Mouse (Mus musculus): Measurements from ENCODE around the gene 1110008P14Rik. TPM values are rescaled to one million over a fixed set of nuclear protein-coding genes. Genes with fewer than 3 reads are reported as not detected.

Gene 1110008P14Rik
- polyA plus RNA-seq, 1 experiment from 2014 or later: 39.7 TPM

GRCm38 (mm10) chr2:32395946-32396621 is 14.3 kb upstream of the 1110008P14Rik start:
- ATAC-seq (replicated peaks; ENCODE audit: low FRiP score) (peak; percentile 91), DNase-seq (ENCODE audit: low spot score) (peak; percentile 85)
- peak overlapping the region; percentile 95 for H3K4me3 ChIP-seq (ENCODE audit: low read depth, low read length)
- H3K27ac ChIP-seq (ENCODE audit: low read depth, low read length): peak overlapping the region; percentile 89
- H3K36me3 ChIP-seq (ENCODE audit: control insufficient read depth, insufficient read depth, low read length): no peaks in the 10 kb centered on the region; the same call in 1 of the 2 replicates
- H3K9ac ChIP-seq (ENCODE audit: low read depth, low read length): peak overlapping the region; percentile 87
- H3K4me2 ChIP-seq: peak overlapping the region; percentile 77
- H3K4me1 ChIP-seq (replicated peaks; ENCODE audit: control insufficient read depth, insufficient read depth, low read length): peaks cover 18% of the 10 kb centered on the region
- under 1% methylated on average over 59 of the region's 59 CpGs for WGBS
- no peaks in the 10 kb centered on the region for H3K9me3 ChIP-seq (ENCODE audit: control insufficient read depth, low read length)
- H3K27me3 ChIP-seq (replicated peaks; ENCODE audit: control insufficient read depth, insufficient read depth, low read length): no peaks in the 10 kb centered on the region

- DNase-seq (ENCODE audit: low spot score): peak; percentile 89
- peak; percentile 87 for ATAC-seq (replicated peaks; ENCODE audit: low FRiP score)
- no peaks in the 10 kb centered on the region for H3K27me3 ChIP-seq (replicated peaks; ENCODE audit: control insufficient read depth, insufficient read depth, low read length)
- H3K4me1 ChIP-seq (replicated peaks; ENCODE audit: control insufficient read depth, insufficient read depth, low read length): peaks cover 18% of the 10 kb centered on the region
- peak within 1 kb of the TSS; percentile 87 for H3K9ac ChIP-seq (ENCODE audit: low read depth, low read length)
- H3K4me3 ChIP-seq (ENCODE audit: low read depth, low read length): peak within 1 kb of the TSS; percentile 95
- peak within 1 kb of the TSS; percentile 77 for H3K4me2 ChIP-seq
- H3K9me3 ChIP-seq (ENCODE audit: control insufficient read depth, low read length): no peaks in the 10 kb centered on the region
- H3K27ac ChIP-seq (ENCODE audit: low read depth, low read length): peak within 1 kb of the TSS; percentile 89
- under 1% methylated on average over 31 of the region's 31 CpGs for WGBS
- no peaks in the 10 kb centered on the region; the same call in 1 of the 2 replicates for H3K36me3 ChIP-seq (ENCODE audit: control insufficient read depth, insufficient read depth, low read length)
Measured at GRCm38 (mm10) chr2:32395484-32395945, 13.8 kb upstream of the 1110008P14Rik start, which contains the start of gene Ptges2. TSS of gene Ptges2 (plus strand) at chr2:32395896.

- no peaks in the 10 kb centered on the region for H3K9me3 ChIP-seq (ENCODE audit: control insufficient read depth, low read length)
- ATAC-seq (replicated peaks; ENCODE audit: low FRiP score): peak; percentile 43
- H3K4me3 ChIP-seq (ENCODE audit: low read depth, low read length): peak overlapping the region; percentile 95
- H3K36me3 ChIP-seq (ENCODE audit: control insufficient read depth, insufficient read depth, low read length): no peaks in the 10 kb centered on the region; the same call in 1 of the 2 replicates
- H3K4me1 ChIP-seq (replicated peaks; ENCODE audit: control insufficient read depth, insufficient read depth, low read length): peaks cover 16% of the 10 kb centered on the region
- H3K27me3 ChIP-seq (replicated peaks; ENCODE audit: control insufficient read depth, insufficient read depth, low read length): no peaks in the 10 kb centered on the region
- 4% methylated on average over 8 of the region's 8 CpGs for WGBS
- peak overlapping the region; percentile 89 for H3K27ac ChIP-seq (ENCODE audit: low read depth, low read length)
- H3K4me2 ChIP-seq: peak overlapping the region; percentile 77
- H3K9ac ChIP-seq (ENCODE audit: low read depth, low read length): peak overlapping the region; percentile 87
- DNase-seq (ENCODE audit: low spot score): no peak
Measured at GRCm38 (mm10) chr2:32394973-32395372, 13.2 kb upstream of the 1110008P14Rik start.

- Histone ChIP-seq H3K9ac (ENCODE audit: low read depth, low read length) (no peak overlapping the region), H3K4me2 (no peak overlapping the region), H3K27ac (ENCODE audit: low read depth, low read length) (no peak overlapping the region), H3K9me3 (ENCODE audit: control insufficient read depth, low read length) (no peaks in the 10 kb centered on the region), H3K27me3 (replicated peaks; ENCODE audit: control insufficient read depth, insufficient read depth, low read length) (no peaks in the 10 kb centered on the region), H3K4me3 (ENCODE audit: low read depth, low read length) (no peak overlapping the region), H3K36me3 (ENCODE audit: control insufficient read depth, insufficient read depth, low read length) (no peaks in the 10 kb centered on the region), H3K4me1 (replicated peaks; ENCODE audit: control insufficient read depth, insufficient read depth, low read length) (peaks cover 10% of the 10 kb centered on the region)
- ATAC-seq (replicated peaks; ENCODE audit: low FRiP score) (no peak), DNase-seq (ENCODE audit: low spot score) (no peak)
- 81% methylated on average over 5 of the region's 5 CpGs for WGBS
Measured at GRCm38 (mm10) chr2:32392063-32392462, 10.3 kb upstream of the 1110008P14Rik start.

- Histone ChIP-seq H3K4me3 (ENCODE audit: low read depth, low read length) (no peak overlapping the region), H3K36me3 (ENCODE audit: control insufficient read depth, insufficient read depth, low read length) (no peaks in the 10 kb centered on the region), H3K4me1 (replicated peaks; ENCODE audit: control insufficient read depth, insufficient read depth, low read length) (peaks cover 4% of the 10 kb centered on the region), H3K27ac (ENCODE audit: low read depth, low read length) (no peak overlapping the region), H3K9ac (ENCODE audit: low read depth, low read length) (no peak overlapping the region), H3K4me2 (no peak overlapping the region; the same call in 1 of the 2 replicates), H3K9me3 (ENCODE audit: control insufficient read depth, low read length) (no peaks in the 10 kb centered on the region), H3K27me3 (replicated peaks; ENCODE audit: control insufficient read depth, insufficient read depth, low read length) (no peaks in the 10 kb centered on the region)
- no peak for ATAC-seq (replicated peaks; ENCODE audit: low FRiP score)
- DNase-seq (ENCODE audit: low spot score): no peak
- 69% methylated on average over 8 of the region's 8 CpGs for WGBS
Measured at GRCm38 (mm10) chr2:32390871-32391270, 9.1 kb upstream of the 1110008P14Rik start.

- no peak for ATAC-seq (replicated peaks; ENCODE audit: low FRiP score)
- WGBS: 56% methylated on average over 2 of the region's 2 CpGs
Measured at GRCm38 (mm10) chr2:32389157-32389556, 7.4 kb upstream of the 1110008P14Rik start.

GRCm38 (mm10) chr2:32387706-32388490 is 6.2 kb upstream of the 1110008P14Rik start, which contains the start of gene Lcn2:
TSS of gene Lcn2 (minus strand) at chr2:32388252.
- no peaks in the 10 kb centered on the region for H3K36me3 ChIP-seq (ENCODE audit: control insufficient read depth, insufficient read depth, low read length)
- H3K9ac ChIP-seq (ENCODE audit: low read depth, low read length): no peak within 1 kb of the TSS
- H3K4me1 ChIP-seq (replicated peaks; ENCODE audit: control insufficient read depth, insufficient read depth, low read length): no peaks in the 10 kb centered on the region
- no peak within 1 kb of the TSS for H3K4me3 ChIP-seq (ENCODE audit: low read depth, low read length)
- no peaks in the 10 kb centered on the region for H3K9me3 ChIP-seq (ENCODE audit: control insufficient read depth, low read length)
- no peak within 1 kb of the TSS for H3K4me2 ChIP-seq
- 59% methylated on average over 5 of the region's 5 CpGs for WGBS
- ATAC-seq (replicated peaks; ENCODE audit: low FRiP score): no peak
- no peak for DNase-seq (ENCODE audit: low spot score)
- no peaks in the 10 kb centered on the region for H3K27me3 ChIP-seq (replicated peaks; ENCODE audit: control insufficient read depth, insufficient read depth, low read length)
- H3K27ac ChIP-seq (ENCODE audit: low read depth, low read length): no peak within 1 kb of the TSS

More at GRCm38 (mm10) chr2:32389157-32389556, 7.4 kb upstream of the 1110008P14Rik start:
- Histone ChIP-seq H3K27ac (ENCODE audit: low read depth, low read length) (no peak overlapping the region), H3K9ac (ENCODE audit: low read depth, low read length) (no peak overlapping the region), H3K4me2 (no peak overlapping the region), H3K9me3 (ENCODE audit: control insufficient read depth, low read length) (no peaks in the 10 kb centered on the region), H3K4me3 (ENCODE audit: low read depth, low read length) (no peak overlapping the region), H3K27me3 (replicated peaks; ENCODE audit: control insufficient read depth, insufficient read depth, low read length) (no peaks in the 10 kb centered on the region), H3K4me1 (replicated peaks; ENCODE audit: control insufficient read depth, insufficient read depth, low read length) (no peaks in the 10 kb centered on the region), H3K36me3 (ENCODE audit: control insufficient read depth, insufficient read depth, low read length) (no peaks in the 10 kb centered on the region)
- no peak for DNase-seq (ENCODE audit: low spot score)

- ATAC-seq (replicated peaks; ENCODE audit: low FRiP score) (no peak), DNase-seq (ENCODE audit: low spot score) (no peak)
- H3K36me3 ChIP-seq (ENCODE audit: control insufficient read depth, insufficient read depth, low read length): peaks cover 13% of the 10 kb centered on the region
- H3K4me1 ChIP-seq (replicated peaks; ENCODE audit: control insufficient read depth, insufficient read depth, low read length): peaks cover 5% of the 10 kb centered on the region
- no peak overlapping the region for H3K9ac ChIP-seq (ENCODE audit: low read depth, low read length)
- H3K27me3 ChIP-seq (replicated peaks; ENCODE audit: control insufficient read depth, insufficient read depth, low read length): no peaks in the 10 kb centered on the region; the same call in 1 of the 2 replicates
- H3K27ac ChIP-seq (ENCODE audit: low read depth, low read length): no peak overlapping the region
- no peaks in the 10 kb centered on the region for H3K9me3 ChIP-seq (ENCODE audit: control insufficient read depth, low read length)
- no peak overlapping the region for H3K4me3 ChIP-seq (ENCODE audit: low read depth, low read length)
- no peak overlapping the region for H3K4me2 ChIP-seq
- 70% methylated on average over 2 of the region's 2 CpGs for WGBS
Measured at GRCm38 (mm10) chr2:32382689-32383088, 951 bp upstream of the 1110008P14Rik start.
